Mouse (Mus musculus) limb, embryonic 15.5 days (tissue): Measurements from ENCODE around the gene Sel1l2. TPM values are rescaled to one million over a fixed set of nuclear protein-coding genes. Genes with fewer than 3 reads are reported as not detected.
"Not testable (repeated sequence)": the region's sequence is repeated elsewhere in the genome, so short reads cannot be mapped to it uniquely, and the experiment has no call there.

Source experiments
- ATAC-seq: fragments of 200-750 bp; cut with Nextera tagmentation; 2 replicates; pipeline ENCODE4 v1.8.0; 2017; ENCODE audit warnings: low read depth, moderate TSS enrichment; ENCODE audit not compliant: insufficient number of reproducible peaks, low FRiP score, low TSS enrichment
- H3K27ac ChIP-seq: fragments of 300-500 bp; sonication (generic); 2 replicates; pipeline ENCODE4 v1.5.1; 2015; ENCODE audit warnings: moderate library complexity, mild to moderate bottlenecking, inconsistent platforms
- H3K27me3 ChIP-seq: fragments of 300-500 bp; sonication (generic); 2 replicates; pipeline ENCODE4 v1.6.1; 2015; ENCODE audit warnings: inconsistent platforms
- H3K36me3 ChIP-seq: fragments of 300-500 bp; sonication (generic); 2 replicates; pipeline ENCODE4 v1.6.1; 2015; ENCODE audit warnings: inconsistent platforms
- H3K4me1 ChIP-seq: fragments of 300-500 bp; sonication (generic); 2 replicates; pipeline ENCODE4 v1.6.1; 2015; ENCODE audit warnings: inconsistent platforms
- H3K4me2 ChIP-seq: fragments of 300-500 bp; sonication (generic); 2 replicates; pipeline ENCODE4 v1.6.1; 2015; ENCODE audit warnings: mild to moderate bottlenecking, inconsistent platforms
- H3K4me3 ChIP-seq: fragments of 300-500 bp; sonication (generic); 2 replicates; pipeline ENCODE4 v1.5.1; 2015; ENCODE audit warnings: mild to moderate bottlenecking, inconsistent platforms
- H3K9ac ChIP-seq: fragments of 300-500 bp; sonication (generic); 2 replicates; pipeline ENCODE4 v1.6.1; 2015; ENCODE audit warnings: inconsistent platforms
- H3K9me3 ChIP-seq: fragments of 300-500 bp; sonication (generic); 2 replicates; pipeline ENCODE4 v1.6.1; 2016; ENCODE audit warnings: inconsistent platforms
- WGBS: fragments of 180-500 bp; shearing (Covaris S2); methylation state at CpG from one replicate; pipeline ENCODE4 v1.1.7; 2015; 5-methylcytosine and 5-hydroxymethylcytosine counted together
- polyA plus RNA-seq: library from polyadenylated mRNA; unstranded; fragments of >200 nt; fragmentation: Nextera tagmentation; extraction: Ambion mirVana; gene quantifications from 2 replicates; pipeline ENCODE4 v1.2.1, GENCODE M21; 2015

Sel1l2 gene
- polyA plus RNA-seq, 1 experiment from 2014 or later: not detected

GRCm38 (mm10) chr2:140202573-140202972 lies 186.9 kb downstream of the Sel1l2 start:
- Histone ChIP-seq H3K9ac (no peak overlapping the region), H3K27ac (no peak overlapping the region), H3K9me3 (no peaks in the 10 kb centered on the region), H3K36me3 (peaks cover 49% of the 10 kb centered on the region), H3K27me3 (no peaks in the 10 kb centered on the region), H3K4me3 (no peak overlapping the region), H3K4me2 (no peak overlapping the region), H3K4me1 (no peaks in the 10 kb centered on the region)
- 86% methylated on average over 5 of the region's 5 CpGs for WGBS
- no peak for ATAC-seq

GRCm38 (mm10) chr2:140200713-140201112 lies 188.8 kb downstream of the Sel1l2 start:
- Histone ChIP-seq H3K4me3 (no peak overlapping the region), H3K27ac (no peak overlapping the region), H3K27me3 (no peaks in the 10 kb centered on the region), H3K36me3 (peaks cover 41% of the 10 kb centered on the region), H3K4me2 (no peak overlapping the region), H3K9ac (no peak overlapping the region), H3K4me1 (no peaks in the 10 kb centered on the region), H3K9me3 (no peaks in the 10 kb centered on the region)
- no peak for ATAC-seq
- WGBS: 59% methylated on average over 2 of the region's 2 CpGs

- not testable (repeated sequence) for H3K27ac ChIP-seq, H3K27me3 ChIP-seq, H3K4me1 ChIP-seq, H3K4me2 ChIP-seq, H3K4me3 ChIP-seq, ATAC-seq, H3K9ac ChIP-seq, H3K9me3 ChIP-seq
- WGBS: 93% methylated on average over 3 of the region's 3 CpGs
- peaks cover 31% of the 10 kb centered on the region for H3K36me3 ChIP-seq
These were observed 203.8 kb downstream of the Sel1l2 start for GRCm38 (mm10) chr2:140185685-140186210.

Other genes with a start within 250 kb of the Sel1l2 start
- not detected in 2 replicates for gene Gm17374, start 237.7 kb downstream of the Sel1l2 start, polyA plus RNA-seq
- gene Esf1, start 219.1 kb downstream of the Sel1l2 start, polyA plus RNA-seq: 21.1 and 24.8 TPM in 2 replicates
- 22.1 and 22.9 TPM in 2 replicates for gene Ndufaf5, start 219.1 kb downstream of the Sel1l2 start, polyA plus RNA-seq
- gene Macrod2, start 5.6 kb upstream of the Sel1l2 start, polyA plus RNA-seq: 28.9 and 31.0 TPM in 2 replicates